Mouse (Mus musculus): ENCODE measurements around the gene Hip1r.

DNA sequence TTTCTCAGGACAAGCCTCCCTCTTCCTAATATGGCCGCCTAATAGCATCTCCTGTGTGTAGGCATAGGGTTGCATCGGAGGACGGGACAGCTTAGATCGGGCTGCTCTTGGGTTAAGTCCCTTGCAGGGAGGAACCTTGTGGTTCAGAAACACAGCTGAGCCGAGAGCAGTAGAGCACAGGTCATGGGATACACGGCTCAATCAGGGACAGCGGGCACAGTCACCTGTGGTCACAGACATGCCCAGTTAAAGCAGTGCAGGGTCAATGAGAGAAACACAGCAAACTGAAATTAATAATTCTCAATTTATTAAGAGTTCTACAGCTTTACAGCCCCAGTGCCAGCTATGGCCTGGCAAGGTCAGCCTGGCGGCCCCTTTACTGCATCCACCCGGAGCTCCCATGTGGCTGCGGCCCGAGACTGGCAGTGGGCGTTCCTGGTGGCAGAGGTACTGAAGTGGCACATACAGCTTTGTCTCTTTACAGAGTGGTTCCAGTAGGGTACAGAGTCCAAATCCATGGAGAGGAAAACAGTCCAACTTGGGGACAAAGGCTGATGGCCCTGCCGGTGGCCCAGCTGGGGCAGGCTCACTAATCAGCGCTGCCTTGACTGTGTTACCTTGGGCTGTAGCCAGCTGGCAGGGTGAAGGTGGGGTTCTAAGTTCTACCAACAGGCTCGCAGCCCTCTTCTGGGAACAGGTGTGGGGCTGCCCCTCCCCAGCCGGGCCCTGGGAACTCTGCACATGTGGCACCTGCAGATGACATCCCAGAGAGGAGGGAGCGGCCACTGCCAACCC, 31.1 kb downstream of the Hip1r start:
- TF ChIP-seq POLR2A (IDR thresholded peaks at IDR 0.05; ENCODE audit: low read depth, low read length) (no peak), CTCF (conservative IDR thresholded peaks at IDR 0.05; ENCODE audit: insufficient read depth, insufficient read length, low read depth, low read length) (peak; percentile 26; the same call in 1 of the 2 replicates)
